Mouse (Mus musculus) small intestine, adult 2 months (tissue): ENCODE measurements around the gene Stip1.
A peak's percentile ranks its signal among the peaks of the same experiment; 100 is the strongest.

ENCODE experiments used
- CTCF ChIP-seq: fragments of 200-500 bp; IDR thresholded peaks from 2 replicates; pipeline ENCODE4 v1.5.1; 2012; ENCODE audit warnings: low read depth, mild to moderate bottlenecking, control low read depth, inconsistent platforms, low read length, moderate library complexity, mixed read lengths; ENCODE audit not compliant: insufficient replicate concordance, insufficient read length; ENCODE audit errors: extremely low read depth
- POLR2A ChIP-seq: fragments of 200-500 bp; IDR thresholded peaks from 2 replicates; pipeline ENCODE4 v1.6.1; 2012; ENCODE audit warnings: low read depth, mild to moderate bottlenecking, control low read depth, inconsistent platforms, low read length, moderate library complexity

DNA sequence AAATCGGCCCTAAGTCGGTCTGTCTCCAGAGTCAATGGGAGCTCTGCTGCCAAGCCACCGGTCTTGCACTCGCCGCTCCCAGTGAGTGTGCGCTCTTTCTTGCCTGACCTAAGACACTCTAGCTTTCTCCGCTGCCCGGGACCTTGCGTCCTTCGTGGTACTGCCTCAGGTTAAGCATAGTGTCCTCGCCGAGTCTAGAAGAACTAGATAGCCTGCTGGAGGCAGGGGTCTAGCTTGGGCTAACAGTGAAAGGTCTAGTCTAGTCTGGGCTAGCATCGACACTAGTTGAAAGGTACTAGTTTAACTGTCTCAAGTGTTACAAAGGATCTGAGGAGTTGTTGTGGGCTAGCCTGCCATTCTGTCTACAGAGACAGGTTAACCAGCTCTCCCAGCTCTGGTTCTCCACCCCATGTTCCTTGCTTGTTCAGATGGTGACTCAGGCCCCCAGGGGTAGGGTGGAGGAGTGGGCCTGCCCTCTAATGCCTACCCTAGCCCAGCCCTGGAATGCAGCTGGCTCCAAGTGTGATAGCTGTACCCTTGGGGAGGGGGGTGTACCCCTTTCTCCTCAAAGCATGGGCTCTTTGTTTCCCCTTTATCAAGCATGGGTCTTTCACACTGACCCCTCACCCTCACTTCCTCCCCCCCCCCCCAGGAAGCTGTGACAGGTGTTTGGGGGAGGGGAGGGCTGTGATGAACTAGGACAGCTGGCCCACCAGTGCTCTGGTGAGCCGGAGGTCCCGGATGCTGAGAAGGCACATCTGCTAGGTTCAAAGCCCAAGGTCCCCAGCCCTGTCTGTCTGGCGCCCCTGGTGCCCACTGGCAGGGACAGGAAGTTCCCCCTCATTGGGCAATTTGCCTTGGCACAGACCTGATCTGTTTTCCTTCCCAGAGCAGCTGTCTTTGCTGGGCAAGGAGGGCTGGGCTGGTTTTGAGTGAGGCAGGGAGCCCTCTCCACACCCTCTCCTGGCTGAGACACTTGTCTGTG lies 63.9 kb downstream of the Stip1 start, which contains the start of gene Plcb3:
- TF ChIP-seq CTCF (peak; percentile 7; the same call in 1 of the 2 replicates), POLR2A (0 out of 2 replicates have a peak, but pooled peaks have one; percentile 45)
